Mouse (Mus musculus): ENCODE measurements at regions not wholly inside any gene's neighbourhood (a gene's known extent, or its start where the extent isn't known, plus 50 kb on each side); places are given as distances from the start of the nearest gene placed in this dataset.

- H3K4me2 ChIP-seq (ENCODE audit: low read depth, low read length), result no peak overlapping the region
- H3K9ac ChIP-seq (replicated peaks; ENCODE audit: low read depth, low read length), result no peak overlapping the region
- no peaks in the 10 kb centered on the region for H3K9me3 ChIP-seq (replicated peaks; ENCODE audit: control insufficient read depth, low read length)
- DNase-seq (ENCODE audit: low spot score) (no peak), ATAC-seq (ENCODE audit: insufficient read depth, low read depth) (no peak)
- no peaks in the 10 kb centered on the region for H3K4me1 ChIP-seq (ENCODE audit: control insufficient read depth, insufficient read depth)
- H3K27ac ChIP-seq (ENCODE audit: low read depth), result no peak overlapping the region
- TF ChIP-seq EP300 (IDR thresholded peaks at IDR 0.05; ENCODE audit: low read depth), result no peak
- TF ChIP-seq CTCF (IDR thresholded peaks at IDR 0.05; ENCODE audit: low read depth), result no peak
- 75% methylated on average over 2 of the region's 2 CpGs for WGBS
- H3K36me3 ChIP-seq (replicated peaks; ENCODE audit: control insufficient read depth, insufficient read depth, low read length), result no peaks in the 10 kb centered on the region
- no peak overlapping the region for H3K4me3 ChIP-seq (ENCODE audit: low read depth, low read length)
- no peaks in the 10 kb centered on the region for H3K27me3 ChIP-seq (ENCODE audit: control insufficient read depth, insufficient read depth, low read length)
These were observed 157.2 kb downstream of the Cog6 start for GRCm38 (mm10) chr3:52859848-52860247.

GRCm38 (mm10) chr3:52859266-52859825, 157.7 kb downstream of the Cog6 start:
- Histone ChIP-seq H3K27me3 (ENCODE audit: control insufficient read depth, insufficient read depth, low read length) (no peaks in the 10 kb centered on the region), H3K4me2 (ENCODE audit: low read depth, low read length) (no peak overlapping the region), H3K9ac (replicated peaks; ENCODE audit: low read depth, low read length) (no peak overlapping the region), H3K4me1 (ENCODE audit: control insufficient read depth, insufficient read depth) (no peaks in the 10 kb centered on the region), H3K36me3 (replicated peaks; ENCODE audit: control insufficient read depth, insufficient read depth, low read length) (no peaks in the 10 kb centered on the region), H3K4me3 (ENCODE audit: low read depth, low read length) (no peak overlapping the region), H3K27ac (ENCODE audit: low read depth) (no peak overlapping the region), H3K9me3 (replicated peaks; ENCODE audit: control insufficient read depth, low read length) (no peaks in the 10 kb centered on the region)
- TF ChIP-seq CTCF (IDR thresholded peaks at IDR 0.05; ENCODE audit: low read depth) (no peak), EP300 (IDR thresholded peaks at IDR 0.05; ENCODE audit: low read depth) (no peak)
- no peak for DNase-seq (ENCODE audit: low spot score)
- WGBS, result 82% methylated on average over 8 of the region's 8 CpGs
- ATAC-seq (ENCODE audit: insufficient read depth, low read depth), result no peak

GRCm38 (mm10) chr3:52858259-52858658, 158.8 kb downstream of the Cog6 start:
- 59% methylated on average over 9 of the region's 9 CpGs for WGBS
- Histone ChIP-seq H3K9me3 (replicated peaks; ENCODE audit: control insufficient read depth, low read length) (no peaks in the 10 kb centered on the region), H3K4me1 (ENCODE audit: control insufficient read depth, insufficient read depth) (no peaks in the 10 kb centered on the region), H3K36me3 (replicated peaks; ENCODE audit: control insufficient read depth, insufficient read depth, low read length) (no peaks in the 10 kb centered on the region), H3K9ac (replicated peaks; ENCODE audit: low read depth, low read length) (no peak overlapping the region), H3K4me3 (ENCODE audit: low read depth, low read length) (no peak overlapping the region), H3K27me3 (ENCODE audit: control insufficient read depth, insufficient read depth, low read length) (no peaks in the 10 kb centered on the region), H3K4me2 (ENCODE audit: low read depth, low read length) (no peak overlapping the region), H3K27ac (ENCODE audit: low read depth) (no peak overlapping the region)
- DNase-seq (ENCODE audit: low spot score) (no peak), ATAC-seq (ENCODE audit: insufficient read depth, low read depth) (no peak)
- TF ChIP-seq CTCF (IDR thresholded peaks at IDR 0.05; ENCODE audit: low read depth) (no peak), EP300 (IDR thresholded peaks at IDR 0.05; ENCODE audit: low read depth) (no peak)

- 67% methylated on average over 3 of the region's 3 CpGs for WGBS
- H3K4me2 ChIP-seq (ENCODE audit: low read depth, low read length), result no peak overlapping the region
- H3K36me3 ChIP-seq (replicated peaks; ENCODE audit: control insufficient read depth, insufficient read depth, low read length), result no peaks in the 10 kb centered on the region
- DNase-seq (ENCODE audit: low spot score) (no peak), ATAC-seq (ENCODE audit: insufficient read depth, low read depth) (no peak)
- no peak overlapping the region for H3K4me3 ChIP-seq (ENCODE audit: low read depth, low read length)
- H3K4me1 ChIP-seq (ENCODE audit: control insufficient read depth, insufficient read depth), result no peaks in the 10 kb centered on the region
- H3K9me3 ChIP-seq (replicated peaks; ENCODE audit: control insufficient read depth, low read length), result no peaks in the 10 kb centered on the region
- H3K27me3 ChIP-seq (ENCODE audit: control insufficient read depth, insufficient read depth, low read length), result no peaks in the 10 kb centered on the region
- no peak overlapping the region for H3K9ac ChIP-seq (replicated peaks; ENCODE audit: low read depth, low read length)
- H3K27ac ChIP-seq (ENCODE audit: low read depth), result no peak overlapping the region
- no peak for TF ChIP-seq CTCF (IDR thresholded peaks at IDR 0.05; ENCODE audit: low read depth)
- TF ChIP-seq EP300 (IDR thresholded peaks at IDR 0.05; ENCODE audit: low read depth), result no peak
These were observed 160.0 kb downstream of the Cog6 start for GRCm38 (mm10) chr3:52857076-52857475.

- Histone ChIP-seq H3K36me3 (replicated peaks; ENCODE audit: control insufficient read depth, insufficient read depth, low read length) (no peaks in the 10 kb centered on the region), H3K27ac (ENCODE audit: low read depth) (no peak overlapping the region), H3K27me3 (ENCODE audit: control insufficient read depth, insufficient read depth, low read length) (no peaks in the 10 kb centered on the region), H3K9ac (replicated peaks; ENCODE audit: low read depth, low read length) (no peak overlapping the region), H3K4me2 (ENCODE audit: low read depth, low read length) (no peak overlapping the region), H3K4me1 (ENCODE audit: control insufficient read depth, insufficient read depth) (no peaks in the 10 kb centered on the region), H3K9me3 (replicated peaks; ENCODE audit: control insufficient read depth, low read length) (no peaks in the 10 kb centered on the region), H3K4me3 (ENCODE audit: low read depth, low read length) (no peak overlapping the region)
- DNase-seq (ENCODE audit: low spot score) (no peak), ATAC-seq (ENCODE audit: insufficient read depth, low read depth) (no peak)
- 95% methylated on average over 7 of the region's 7 CpGs for WGBS
- TF ChIP-seq EP300 (IDR thresholded peaks at IDR 0.05; ENCODE audit: low read depth), result no peak
- TF ChIP-seq CTCF (IDR thresholded peaks at IDR 0.05; ENCODE audit: low read depth), result no peak
These were observed 162.5 kb downstream of the Cog6 start for GRCm38 (mm10) chr3:52854560-52854959.

- no peaks in the 10 kb centered on the region for H3K9me3 ChIP-seq (replicated peaks; ENCODE audit: control insufficient read depth, low read length)
- no peak overlapping the region for H3K4me3 ChIP-seq (ENCODE audit: low read depth, low read length)
- H3K27me3 ChIP-seq (ENCODE audit: control insufficient read depth, insufficient read depth, low read length), result no peaks in the 10 kb centered on the region
- no peak overlapping the region for H3K9ac ChIP-seq (replicated peaks; ENCODE audit: low read depth, low read length)
- TF ChIP-seq EP300 (IDR thresholded peaks at IDR 0.05; ENCODE audit: low read depth) (no peak), CTCF (IDR thresholded peaks at IDR 0.05; ENCODE audit: low read depth) (no peak)
- ATAC-seq (ENCODE audit: insufficient read depth, low read depth) (no peak), DNase-seq (ENCODE audit: low spot score) (no peak)
- no peak overlapping the region for H3K27ac ChIP-seq (ENCODE audit: low read depth)
- WGBS, result 57% methylated on average over 3 of the region's 3 CpGs
- H3K36me3 ChIP-seq (replicated peaks; ENCODE audit: control insufficient read depth, insufficient read depth, low read length), result no peaks in the 10 kb centered on the region
- H3K4me1 ChIP-seq (ENCODE audit: control insufficient read depth, insufficient read depth), result no peaks in the 10 kb centered on the region
- H3K4me2 ChIP-seq (ENCODE audit: low read depth, low read length), result no peak overlapping the region
These were observed 163.9 kb downstream of the Cog6 start for GRCm38 (mm10) chr3:52853126-52853525.
